Mouse (Mus musculus): ENCODE measurements around the gene 6030452D12Rik. TPM values are rescaled to one million over a fixed set of nuclear protein-coding genes. Genes with fewer than 3 reads are reported as not detected.

The 6030452D12Rik gene
- polyA plus RNA-seq, 1 experiment = not detected

GRCm38 (mm10) chr8:106546746-106547145, 46.4 kb downstream of the 6030452D12Rik start:
- no peaks in the 10 kb centered on the region for H3K4me1 ChIP-seq (ENCODE audit: control insufficient read depth, insufficient read depth, low read length)
- no peaks in the 10 kb centered on the region for H3K36me3 ChIP-seq (ENCODE audit: control insufficient read depth, insufficient read depth, low read length)
- no peak for DNase-seq
- no peak overlapping the region for H3K27ac ChIP-seq (ENCODE audit: insufficient read depth, low read depth, low read length)
- H3K27me3 ChIP-seq (replicated peaks; ENCODE audit: control insufficient read depth, insufficient read depth, low read length) = no peaks in the 10 kb centered on the region
- no peak overlapping the region for H3K4me3 ChIP-seq (ENCODE audit: insufficient read depth, low read depth, low read length)
- TF ChIP-seq POLR2A (IDR thresholded peaks at IDR 0.05; ENCODE audit: low read depth, low read length) (no peak), CTCF (conservative IDR thresholded peaks at IDR 0.05; ENCODE audit: insufficient read depth, insufficient read length, low read depth, low read length) (no peak)
- WGBS = 78% methylated on average over 7 of the region's 7 CpGs

GRCm38 (mm10) chr8:106548366-106548936, 48.1 kb downstream of the 6030452D12Rik start:
- TF ChIP-seq CTCF (conservative IDR thresholded peaks at IDR 0.05; ENCODE audit: insufficient read depth, insufficient read length, low read depth, low read length) (no peak), POLR2A (IDR thresholded peaks at IDR 0.05; ENCODE audit: low read depth, low read length) (no peak)
- Histone ChIP-seq H3K4me1 (ENCODE audit: control insufficient read depth, insufficient read depth, low read length) (no peaks in the 10 kb centered on the region), H3K27ac (ENCODE audit: insufficient read depth, low read depth, low read length) (no peak overlapping the region), H3K36me3 (ENCODE audit: control insufficient read depth, insufficient read depth, low read length) (no peaks in the 10 kb centered on the region), H3K27me3 (replicated peaks; ENCODE audit: control insufficient read depth, insufficient read depth, low read length) (no peaks in the 10 kb centered on the region), H3K4me3 (ENCODE audit: insufficient read depth, low read depth, low read length) (no peak overlapping the region)
- 77% methylated on average over 10 of the region's 10 CpGs for WGBS
- DNase-seq = no peak

DNA sequence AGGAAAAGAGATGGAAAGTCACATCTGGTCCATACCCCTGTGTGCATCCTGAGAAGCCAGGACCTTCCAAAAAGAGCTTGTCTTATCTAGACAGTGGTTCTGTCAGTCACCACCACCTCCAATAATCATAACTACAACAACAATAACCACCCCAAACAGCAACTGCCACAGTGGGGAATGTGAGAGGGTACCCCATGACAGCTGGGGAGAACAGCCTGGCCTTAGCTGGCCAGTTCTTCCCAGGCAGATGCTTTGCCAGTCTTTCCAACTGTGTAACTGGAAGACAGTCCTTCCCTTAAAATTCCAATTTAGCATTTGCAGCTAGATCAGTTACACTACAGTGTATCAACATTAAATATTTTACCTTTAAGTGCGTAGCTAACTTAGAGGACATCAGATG, 50.6 kb downstream of the 6030452D12Rik start:
- Histone ChIP-seq H3K36me3 (ENCODE audit: control insufficient read depth, insufficient read depth, low read length) (no peaks in the 10 kb centered on the region), H3K27ac (ENCODE audit: insufficient read depth, low read depth, low read length) (no peak overlapping the region), H3K27me3 (replicated peaks; ENCODE audit: control insufficient read depth, insufficient read depth, low read length) (no peaks in the 10 kb centered on the region), H3K4me3 (ENCODE audit: insufficient read depth, low read depth, low read length) (no peak overlapping the region), H3K4me1 (ENCODE audit: control insufficient read depth, insufficient read depth, low read length) (no peaks in the 10 kb centered on the region)
- WGBS = 94% methylated on average over 1 of the region's 1 CpGs
- DNase-seq = no peak
- TF ChIP-seq POLR2A (IDR thresholded peaks at IDR 0.05; ENCODE audit: low read depth, low read length) (no peak), CTCF (conservative IDR thresholded peaks at IDR 0.05; ENCODE audit: insufficient read depth, insufficient read length, low read depth, low read length) (no peak)

DNA sequence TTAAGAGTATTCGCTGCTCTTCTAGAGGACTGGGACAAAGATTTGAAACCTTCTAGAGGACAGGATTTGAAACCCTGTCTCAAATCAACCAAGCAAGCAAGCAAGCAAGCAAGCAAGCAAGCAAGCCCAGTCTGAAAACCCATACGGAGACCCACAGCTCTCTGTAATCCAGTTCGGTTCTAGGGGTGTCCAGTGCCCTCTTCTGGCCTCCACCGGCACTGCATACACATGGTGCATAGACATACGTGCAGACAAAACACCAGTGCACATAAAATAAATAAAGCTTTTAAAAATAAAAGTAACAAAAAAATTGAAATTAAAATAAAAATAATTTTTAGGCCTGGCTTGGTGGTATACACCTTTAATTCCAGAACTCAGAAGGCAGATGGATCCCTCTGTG, 53.7 kb downstream of the 6030452D12Rik start:
- Histone ChIP-seq H3K4me3 (ENCODE audit: insufficient read depth, low read depth, low read length) (no peak overlapping the region), H3K4me1 (ENCODE audit: control insufficient read depth, insufficient read depth, low read length) (no peaks in the 10 kb centered on the region), H3K27me3 (replicated peaks; ENCODE audit: control insufficient read depth, insufficient read depth, low read length) (no peaks in the 10 kb centered on the region), H3K27ac (ENCODE audit: insufficient read depth, low read depth, low read length) (no peak overlapping the region), H3K36me3 (ENCODE audit: control insufficient read depth, insufficient read depth, low read length) (no peaks in the 10 kb centered on the region)
- TF ChIP-seq POLR2A (IDR thresholded peaks at IDR 0.05; ENCODE audit: low read depth, low read length) (no peak), CTCF (conservative IDR thresholded peaks at IDR 0.05; ENCODE audit: insufficient read depth, insufficient read length, low read depth, low read length) (no peak)
- DNase-seq = no peak
- WGBS = 99% methylated on average over 5 of the region's 5 CpGs

DNA sequence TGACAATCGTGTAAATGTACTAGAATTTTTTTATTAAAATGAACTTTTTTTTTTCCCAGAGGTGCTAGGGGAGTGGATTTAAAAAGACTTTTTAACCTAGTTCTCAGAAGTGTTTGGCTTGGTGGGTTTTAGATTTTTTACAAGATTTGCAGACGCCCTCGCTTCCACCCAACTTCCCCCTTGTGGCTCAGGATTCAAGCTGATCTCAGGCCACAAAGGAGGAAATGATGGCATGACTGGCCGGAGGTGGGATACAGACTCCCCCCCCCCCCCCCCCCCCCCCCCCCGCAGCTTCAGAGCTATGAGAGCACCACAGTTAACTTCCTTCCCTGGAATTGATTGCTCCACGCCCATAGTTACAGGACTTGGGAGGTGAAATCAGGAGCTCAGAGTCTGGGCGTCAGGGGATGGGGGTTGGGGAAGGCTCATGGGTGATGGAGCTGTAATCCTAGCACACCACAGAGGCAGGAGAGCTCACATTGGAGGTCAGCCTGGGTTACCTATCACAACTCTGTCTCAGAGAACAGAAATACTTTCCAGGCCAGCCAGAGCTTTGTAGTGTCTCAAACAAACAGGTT, 55.8 kb downstream of the 6030452D12Rik start:
- H3K36me3 ChIP-seq (ENCODE audit: control insufficient read depth, insufficient read depth, low read length) = no peaks in the 10 kb centered on the region
- H3K4me3 ChIP-seq (ENCODE audit: insufficient read depth, low read depth, low read length) = no peak overlapping the region
- H3K27me3 ChIP-seq (replicated peaks; ENCODE audit: control insufficient read depth, insufficient read depth, low read length) = no peaks in the 10 kb centered on the region
- no peaks in the 10 kb centered on the region; the same call in 1 of the 2 replicates for H3K4me1 ChIP-seq (ENCODE audit: control insufficient read depth, insufficient read depth, low read length)
- no peak for TF ChIP-seq CTCF (conservative IDR thresholded peaks at IDR 0.05; ENCODE audit: insufficient read depth, insufficient read length, low read depth, low read length)
- TF ChIP-seq POLR2A (IDR thresholded peaks at IDR 0.05; ENCODE audit: low read depth, low read length) = no peak
- 45% methylated on average over 7 of the region's 7 CpGs for WGBS
- no peak for DNase-seq
- no peak overlapping the region for H3K27ac ChIP-seq (ENCODE audit: insufficient read depth, low read depth, low read length)

Other genes with a start within 250 kb of the 6030452D12Rik start
- 0.84 and 1.1 TPM in 2 replicates for gene Smpd3, start 162.5 kb upstream of the 6030452D12Rik start, polyA plus RNA-seq (2012; rRNA removed)
- gene Zfp90, start 85.2 kb upstream of the 6030452D12Rik start, polyA plus RNA-seq (2012; rRNA removed) = 1.9 TPM in 2 replicates
- 5.0 and 5.5 TPM in 2 replicates for gene Cdh3, start 10.4 kb downstream of the 6030452D12Rik start, polyA plus RNA-seq (2012; rRNA removed)
- gene Gm10073, start 72.9 kb downstream of the 6030452D12Rik start, polyA plus RNA-seq (2012; rRNA removed) = 34.0 and 102 TPM in 2 replicates
- gene Cdh1, start 102.8 kb downstream of the 6030452D12Rik start, polyA plus RNA-seq (2012; rRNA removed) = 68.7 and 81.7 TPM in 2 replicates
- 6.1 TPM in 2 replicates for gene Tango6, start 182.5 kb downstream of the 6030452D12Rik start, polyA plus RNA-seq (2012; rRNA removed)